Comparison of ENCODE assay signal across 1 mouse cellular context in genomic region chr11:121655807-121656511, GRCm38 (mm10).
TF ChIP-seq lines count a peak whose summit lies in the region.

No protein-coding gene starts in this region.

TF ChIP-seq in MEL, 35 proteins besides CTCF, POLR2A, EP300 and RAD21 (continued from another document):
- TF ChIP-seq MXI1 (IDR thresholded peaks at IDR 0.05; ENCODE audit: low read depth, low read length): no peak
- peak; percentile 69 for TF ChIP-seq GATA1 (IDR thresholded peaks at IDR 0.05; ENCODE audit: low read depth, low read length)
- no peak for TF ChIP-seq ELF1 (IDR thresholded peaks at IDR 0.05; ENCODE audit: low read depth, low read length)
- TF ChIP-seq ETS1 (IDR thresholded peaks at IDR 0.05; ENCODE audit: low read depth, low read length): peak; percentile 33; the same call in 1 of the 2 replicates
- peak; percentile 41; the same call in 1 of the 2 replicates for TF ChIP-seq SIN3A (IDR thresholded peaks at IDR 0.05; ENCODE audit: low read length)
- peak; percentile 86 for TF ChIP-seq TBP (IDR thresholded peaks at IDR 0.05; ENCODE audit: low read depth, low read length)
- TF ChIP-seq MYC (IDR thresholded peaks at IDR 0.05; ENCODE audit: low read depth, low read length): no peak
- TF ChIP-seq JUND (IDR thresholded peaks at IDR 0.05; ENCODE audit: low read depth, low read length): no peak
- no peak for TF ChIP-seq POLR2AphosphoS5 (IDR thresholded peaks at IDR 0.05; ENCODE audit: borderline replicate concordance, low read depth, low read length)
- peak; percentile 67 for TF ChIP-seq USF1 (IDR thresholded peaks at IDR 0.05; ENCODE audit: low read depth, low read length)
- TF ChIP-seq TCF12 (IDR thresholded peaks at IDR 0.05; ENCODE audit: low read depth, low read length): peak; percentile 49
- TF ChIP-seq NRF1 (IDR thresholded peaks at IDR 0.05; ENCODE audit: insufficient read depth, low read depth, low read length, poor library complexity, severe bottlenecking): no peak
- no peak for TF ChIP-seq MAX (IDR thresholded peaks at IDR 0.05; ENCODE audit: low read length)
- TF ChIP-seq CHD2 (IDR thresholded peaks at IDR 0.05; ENCODE audit: low read length): no peak
- TF ChIP-seq POLR2AphosphoS2 (IDR thresholded peaks at IDR 0.05; ENCODE audit: low read length): no peak
- TF ChIP-seq CHD1 (IDR thresholded peaks at IDR 0.05; ENCODE audit: low read depth, low read length): no peak
- TF ChIP-seq ZKSCAN1 (IDR thresholded peaks at IDR 0.05; ENCODE audit: low read depth, low read length): no peak
- TF ChIP-seq UBTF (IDR thresholded peaks at IDR 0.05; ENCODE audit: borderline replicate concordance, insufficient read depth, low read depth, low read length): no peak
- TF ChIP-seq MEF2A (IDR thresholded peaks at IDR 0.05; ENCODE audit: extremely low read depth, insufficient replicate concordance, low read depth, low read length, poor library complexity, severe bottlenecking): no peak
- TF ChIP-seq USF2 (IDR thresholded peaks at IDR 0.05; ENCODE audit: borderline replicate concordance in 1 of 2, insufficient read depth in 1 of 2, low read depth in 1 of 2, low read length in 2 of 2): no peak
- TF ChIP-seq BHLHE40 (IDR thresholded peaks at IDR 0.05; ENCODE audit: borderline replicate concordance, low read depth, low read length): no peak
- peak; percentile 76 for TF ChIP-seq MYB (IDR thresholded peaks at IDR 0.05; ENCODE audit: low read depth, low read length)
- TF ChIP-seq HCFC1 (IDR thresholded peaks at IDR 0.05; ENCODE audit: low read depth, low read length): no peak
- TF ChIP-seq SMC3 (IDR thresholded peaks at IDR 0.05; ENCODE audit: low read depth, low read length): no peak
- TF ChIP-seq ZNF384 (IDR thresholded peaks at IDR 0.05; ENCODE audit: low read depth, low read length): no peak
